Mouse (Mus musculus) MN1 (cell line): ENCODE results near the gene Atp2b1.

Experiments
- DNase-seq: peaks from one replicate; pipeline ENCODE4 v3.0.0-alpha.2; 2016; ENCODE audit warnings: low spot score

The Atp2b1 gene

DNA sequence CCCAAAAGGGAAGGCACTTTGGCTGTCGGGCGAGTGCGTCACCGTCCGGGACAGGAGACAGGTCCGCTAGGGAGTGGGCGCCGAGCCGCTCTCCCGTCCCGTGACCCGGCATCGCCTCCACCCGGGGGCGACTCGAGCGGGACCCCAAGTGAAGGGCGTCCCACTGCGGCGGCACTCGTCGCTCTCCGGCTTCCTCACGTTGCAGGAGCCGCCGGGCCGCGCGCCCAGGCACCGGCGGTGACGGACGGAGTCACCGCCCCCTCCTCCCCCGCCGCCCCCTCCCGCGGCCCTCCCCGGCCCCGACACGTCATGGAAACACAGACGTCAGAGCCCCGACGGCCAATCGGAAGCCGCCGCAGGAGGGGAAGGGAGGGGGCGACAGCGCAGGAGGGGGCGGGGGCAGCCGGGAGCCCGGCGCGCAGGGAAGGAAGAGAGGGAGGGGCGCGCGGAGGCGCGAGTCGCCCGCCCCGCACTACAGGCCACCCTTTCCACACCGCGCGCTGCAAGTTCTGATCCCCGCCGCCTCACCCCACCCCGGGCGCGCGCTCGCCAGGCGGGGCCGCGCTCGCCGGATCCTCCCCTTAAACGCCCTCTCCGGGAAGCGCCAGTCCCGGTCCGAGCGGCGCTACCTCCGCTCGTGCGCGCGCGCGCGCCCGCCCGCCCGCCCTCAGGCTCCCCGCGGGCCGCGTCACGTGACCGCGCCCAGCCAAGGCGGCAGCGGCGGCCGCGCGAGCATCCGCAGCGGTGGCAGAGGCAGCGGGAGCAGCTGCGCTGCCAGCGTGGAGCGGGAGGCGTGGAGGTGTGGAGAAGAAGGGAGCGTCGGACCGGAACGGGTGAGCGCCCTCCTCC is at the start of gene Atp2b1:
TSS of gene Atp2b1 (plus strand) at position 446 of the 849 bp plus-strand sequence.
- DNase-seq = peak; percentile 96

DNA sequence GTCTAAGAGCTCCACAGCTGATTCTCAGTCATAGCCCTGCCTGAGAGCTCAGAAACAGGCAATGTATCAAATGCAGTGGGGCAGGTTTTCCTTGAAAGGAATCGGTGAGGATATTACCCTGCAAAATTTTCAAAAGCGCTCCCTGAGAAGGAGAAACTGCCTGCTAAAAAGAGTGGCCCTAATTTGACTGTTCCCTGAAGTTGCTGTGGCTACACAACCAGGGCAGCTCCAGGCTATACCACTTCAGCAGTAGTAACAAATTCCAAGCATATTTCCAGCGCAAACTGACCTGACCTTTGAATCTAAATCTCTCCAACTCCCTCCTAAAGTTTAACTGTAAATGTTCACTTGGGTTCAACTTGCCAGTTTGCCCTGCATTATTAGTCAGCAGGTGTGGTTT is 49.4 kb upstream of the Atp2b1 start:
- DNase-seq = no peak

DNA sequence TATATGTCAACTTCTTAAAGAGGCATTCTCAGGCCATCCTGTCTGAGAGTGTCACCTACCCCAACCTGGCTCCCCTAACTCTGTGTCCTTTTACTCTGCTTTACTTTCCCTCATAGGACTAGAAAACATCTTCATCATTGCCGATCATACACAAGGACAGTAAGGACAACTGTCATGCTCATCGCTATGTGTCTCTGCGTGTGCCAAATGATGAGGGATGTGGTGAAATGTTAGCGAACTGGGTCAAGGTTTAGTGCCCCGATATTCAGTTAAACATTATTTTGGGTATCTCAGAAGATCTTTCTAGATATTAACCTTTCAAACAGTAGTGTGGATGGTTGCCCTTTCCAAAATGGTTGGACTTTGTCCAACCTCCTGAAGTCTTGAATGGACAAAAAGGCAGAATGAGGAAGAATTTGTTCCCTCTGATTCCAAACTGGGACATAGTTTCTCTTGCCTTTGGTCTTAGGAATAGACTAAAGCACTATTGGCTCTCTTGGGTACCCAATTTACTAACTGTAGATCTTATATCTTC is 47.3 kb upstream of the Atp2b1 start:
- DNase-seq = no peak

DNA sequence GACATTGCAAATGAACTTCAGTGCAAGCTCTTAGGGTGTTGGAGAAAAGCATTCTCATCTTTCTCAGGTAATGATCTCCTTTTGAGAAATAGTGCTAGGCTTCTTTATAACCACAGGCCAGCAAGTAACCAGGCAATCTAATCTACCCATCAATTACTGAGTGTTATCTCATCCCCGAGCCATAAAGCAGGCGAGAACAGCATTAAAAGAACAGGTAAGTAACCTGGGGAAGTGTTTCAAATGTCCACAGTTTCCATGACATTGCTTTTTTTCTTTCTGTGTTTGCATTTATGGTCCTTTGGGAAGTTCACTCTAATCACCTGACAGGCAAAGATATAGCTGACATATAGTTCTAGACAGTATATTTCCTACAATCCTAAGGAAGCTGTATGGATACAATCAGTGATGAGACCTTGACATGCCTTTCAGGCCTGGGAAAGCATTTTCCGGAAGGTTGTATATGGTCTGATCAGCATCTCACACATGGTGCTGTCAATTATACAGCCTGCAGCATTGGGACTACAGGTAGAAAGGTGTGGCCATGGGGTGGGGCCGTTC is 45.8 kb upstream of the Atp2b1 start:
- DNase-seq = no peak

DNA sequence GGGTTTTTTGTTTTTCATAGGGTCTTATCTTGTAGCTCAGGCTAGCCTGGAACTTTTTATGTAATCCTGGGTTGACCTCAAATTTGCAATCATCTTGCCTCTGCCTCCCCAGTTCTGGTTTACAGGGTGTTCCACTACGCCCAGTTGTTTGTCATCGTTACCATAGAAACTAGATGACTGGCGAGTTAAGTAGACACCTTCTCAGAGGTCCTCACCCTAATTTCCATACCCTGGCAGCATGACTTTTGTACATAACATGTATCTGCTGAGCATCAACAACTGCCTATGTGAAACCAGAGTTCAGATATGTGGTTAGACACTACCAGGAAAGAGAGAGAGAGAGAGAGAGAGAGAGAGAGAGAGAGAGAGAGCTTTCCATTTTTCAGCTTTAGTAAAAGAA is 36.4 kb upstream of the Atp2b1 start:
- no peak for DNase-seq

DNA sequence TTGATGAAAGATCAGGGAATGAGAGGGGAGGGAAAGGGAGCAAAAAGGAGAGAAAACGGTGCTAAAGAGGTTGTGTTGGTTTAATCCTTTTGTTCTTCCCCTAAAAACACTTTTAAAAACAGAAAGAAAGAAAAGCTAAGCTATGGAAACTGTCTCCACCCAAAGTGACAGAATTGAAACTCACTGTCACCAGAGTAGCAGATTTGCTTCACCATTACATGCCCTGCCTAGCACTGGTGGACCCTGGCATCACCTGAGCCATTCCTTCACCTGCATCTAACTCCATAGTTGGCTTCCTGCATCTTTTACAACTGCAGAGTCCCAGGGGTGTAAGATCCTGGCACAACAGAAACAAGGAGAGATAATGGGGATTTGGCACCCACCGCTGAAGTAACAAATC is 35.6 kb upstream of the Atp2b1 start:
- DNase-seq = no peak

DNA sequence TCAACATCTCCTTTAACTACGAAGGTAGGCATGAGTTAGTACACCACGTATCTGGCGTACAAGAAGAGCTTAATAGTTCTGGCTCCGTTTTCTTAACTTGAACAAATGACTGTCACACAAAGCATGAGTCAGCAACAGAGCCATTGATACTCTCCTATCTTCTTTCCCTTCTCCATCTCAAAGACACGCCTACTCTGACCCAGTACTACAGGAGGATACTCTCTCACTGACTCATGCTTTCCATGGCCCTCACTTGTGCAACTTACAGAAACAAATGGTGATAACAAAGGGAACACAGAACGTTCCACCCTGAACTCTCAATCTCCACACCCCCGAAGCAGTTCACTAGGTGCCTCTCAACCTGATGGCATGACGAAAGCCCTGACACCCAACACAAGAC is 34.1 kb upstream of the Atp2b1 start:
- no peak for DNase-seq

DNA sequence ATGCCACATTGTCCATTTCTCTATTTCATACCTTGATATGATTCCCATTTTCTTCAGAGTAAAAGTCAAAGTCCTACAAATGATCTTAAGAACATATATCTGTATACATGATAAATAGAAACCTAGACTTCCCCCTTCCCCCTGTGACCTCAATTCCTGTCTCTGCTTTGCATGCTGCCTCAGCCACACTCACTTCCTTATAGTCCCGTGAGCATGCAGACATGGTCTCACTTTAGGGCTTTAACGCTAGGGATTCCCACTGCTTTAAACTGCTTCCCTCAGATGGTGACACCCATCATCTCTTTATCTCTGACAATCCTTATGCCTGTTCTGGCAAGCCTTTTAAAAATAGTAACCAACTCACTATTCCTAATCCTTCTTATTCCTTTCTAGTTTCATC is 33.5 kb upstream of the Atp2b1 start:
- no peak for DNase-seq

DNA sequence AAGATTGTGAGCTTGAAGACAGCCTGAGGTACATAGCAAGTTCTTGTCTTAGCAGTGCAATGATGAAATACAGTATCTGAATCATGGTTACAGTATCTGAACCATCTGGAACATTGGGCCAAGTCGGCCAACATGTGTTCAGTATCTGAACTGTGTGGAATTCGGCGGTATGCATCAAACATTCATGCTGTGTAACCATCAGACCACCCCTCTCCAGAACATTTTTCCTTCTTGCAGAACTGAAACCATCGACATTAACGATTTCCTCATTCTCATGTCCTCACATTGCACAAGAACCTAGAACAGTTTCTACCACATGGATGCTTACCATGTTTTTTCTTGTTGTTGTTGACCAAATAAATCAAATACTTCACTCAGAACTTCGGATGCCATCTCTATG is 32.7 kb upstream of the Atp2b1 start:
- DNase-seq = no peak

DNA sequence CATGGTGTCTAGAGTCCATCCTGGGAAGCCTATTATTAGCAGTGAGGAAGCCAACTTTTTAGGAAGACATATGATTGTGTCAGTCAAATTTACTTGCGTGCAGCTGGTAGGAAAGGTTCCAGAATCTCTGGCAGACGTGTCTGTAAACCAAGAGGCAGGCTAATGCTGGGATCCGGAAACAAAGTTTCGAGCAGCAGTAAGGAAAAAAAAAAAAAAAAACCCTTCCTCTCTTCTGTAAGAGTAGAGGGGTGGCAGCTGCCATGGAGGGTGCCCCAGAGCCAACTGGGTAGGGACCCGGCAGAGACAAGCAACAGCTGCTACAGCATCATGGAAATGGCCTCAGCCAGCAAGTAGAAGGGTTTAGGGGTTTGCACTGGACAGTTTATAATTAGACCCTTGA is 31.6 kb upstream of the Atp2b1 start:
- DNase-seq = no peak

DNA sequence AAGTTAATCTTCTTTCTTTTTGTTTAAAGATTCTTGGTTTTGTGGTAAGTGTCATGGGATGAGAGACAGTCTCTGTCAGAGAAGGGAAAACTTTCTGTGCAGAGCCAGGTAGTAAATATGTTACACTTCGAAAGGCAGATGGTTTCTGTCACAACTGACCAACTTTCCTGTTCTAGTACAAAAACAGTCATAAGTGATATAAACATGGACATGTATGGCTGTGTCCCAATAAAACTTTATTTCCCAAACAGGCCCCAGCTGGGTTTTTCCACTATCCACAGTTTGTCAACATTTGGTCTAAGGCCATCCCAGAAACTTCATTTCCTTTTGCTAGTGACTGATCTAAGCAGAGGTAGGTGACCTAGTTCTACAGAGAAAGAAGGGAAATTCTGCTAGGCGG is 29.8 kb upstream of the Atp2b1 start:
- no peak for DNase-seq

DNA sequence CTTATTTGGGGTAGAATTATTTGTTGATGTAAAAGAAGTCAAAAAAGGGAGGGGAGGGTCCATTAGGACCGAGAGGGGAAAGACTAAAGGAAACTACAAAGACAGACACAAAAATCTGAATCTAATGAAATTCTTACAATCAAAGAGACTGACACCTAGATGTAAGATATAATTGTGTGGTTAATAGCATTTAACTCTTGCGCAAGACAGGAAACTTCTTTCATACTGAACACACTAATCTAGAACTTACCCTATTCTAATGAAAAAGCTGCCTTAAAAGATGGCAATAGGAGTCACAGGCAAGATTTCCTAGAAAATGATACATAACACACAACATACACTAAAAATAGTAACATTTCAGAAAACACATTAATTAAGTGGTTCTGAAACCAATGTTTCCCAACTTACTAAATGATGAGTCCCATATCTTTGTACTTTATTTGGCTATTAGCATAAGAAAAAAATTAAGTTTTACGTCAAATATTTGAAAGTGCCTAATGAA is 27.4 kb upstream of the Atp2b1 start:
- no peak for DNase-seq

DNA sequence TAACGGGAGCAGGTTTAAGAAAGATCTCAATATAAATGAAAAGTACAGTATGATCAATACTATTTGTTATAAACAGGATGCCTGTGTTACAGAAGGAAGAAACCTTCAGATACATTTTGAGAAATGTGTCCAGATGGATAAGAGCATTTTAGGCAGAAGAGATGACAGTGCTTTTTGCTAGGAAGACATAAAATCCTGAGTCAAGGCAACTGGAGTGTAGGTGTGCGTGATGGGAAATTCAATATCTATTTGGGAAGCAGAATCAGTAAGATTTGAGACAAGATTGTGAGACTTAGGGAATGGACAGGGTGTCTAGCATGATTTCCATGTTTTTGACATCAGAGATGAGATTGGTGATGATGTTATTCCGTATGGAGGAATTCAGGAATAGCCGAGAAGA is 22.8 kb upstream of the Atp2b1 start:
- DNase-seq = no peak

DNA sequence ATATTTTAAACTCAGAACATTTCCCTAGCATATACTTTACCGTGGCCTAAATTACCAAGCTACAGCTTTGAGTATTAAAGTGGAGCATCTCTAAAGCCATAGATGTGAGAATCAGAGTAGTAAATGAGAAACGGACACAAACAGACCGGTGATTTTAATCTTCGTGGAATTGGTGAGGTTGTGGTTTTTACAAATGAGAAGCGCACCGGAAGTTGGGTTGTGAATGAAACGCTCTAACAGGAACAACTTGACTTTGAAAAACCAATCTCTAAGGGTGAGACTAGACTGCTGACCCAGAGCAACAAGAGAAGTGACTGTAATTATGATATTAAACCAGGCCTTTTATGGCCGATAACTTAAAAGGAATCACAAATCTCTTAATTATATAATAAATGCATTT is 16.7 kb upstream of the Atp2b1 start:
- no peak for DNase-seq

DNA sequence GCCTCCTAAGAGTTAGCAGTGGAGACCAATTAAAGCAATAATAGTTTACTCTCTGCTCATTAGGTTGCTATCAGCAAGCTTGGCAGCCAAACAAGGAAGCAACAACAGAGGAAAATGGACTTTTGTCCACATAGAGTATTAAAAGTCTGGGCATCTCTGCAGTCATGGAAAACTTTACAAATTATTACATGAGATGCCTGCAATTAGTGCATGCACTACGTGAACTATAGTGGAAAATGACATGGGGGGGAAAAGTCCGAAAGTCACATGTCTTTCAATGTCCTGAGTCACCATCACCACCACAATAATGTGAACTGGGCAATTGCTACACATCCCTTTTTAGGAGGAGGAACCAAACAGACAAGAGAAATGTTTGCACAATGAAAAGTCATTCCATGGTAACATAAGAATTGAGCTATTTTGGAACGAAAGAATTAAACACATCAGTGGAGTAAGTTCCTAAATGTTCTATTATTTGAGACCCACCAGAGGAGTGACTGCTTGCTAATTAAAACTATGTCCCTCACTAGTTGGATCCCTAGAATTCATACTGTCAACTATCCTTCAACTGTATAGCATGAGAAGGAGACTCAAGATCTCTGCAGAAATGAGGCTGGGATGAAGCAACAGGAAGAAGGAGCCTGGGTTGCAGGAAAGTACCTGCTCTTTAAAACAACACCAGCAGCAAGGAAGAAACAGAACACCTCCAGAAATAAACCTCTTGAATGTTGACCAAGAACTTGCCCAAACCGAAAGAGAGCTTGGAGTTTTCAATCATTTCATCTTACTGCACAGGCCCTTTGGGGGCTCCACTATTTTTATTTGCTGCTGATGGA is 16.1 kb upstream of the Atp2b1 start:
- DNase-seq = no peak

DNA sequence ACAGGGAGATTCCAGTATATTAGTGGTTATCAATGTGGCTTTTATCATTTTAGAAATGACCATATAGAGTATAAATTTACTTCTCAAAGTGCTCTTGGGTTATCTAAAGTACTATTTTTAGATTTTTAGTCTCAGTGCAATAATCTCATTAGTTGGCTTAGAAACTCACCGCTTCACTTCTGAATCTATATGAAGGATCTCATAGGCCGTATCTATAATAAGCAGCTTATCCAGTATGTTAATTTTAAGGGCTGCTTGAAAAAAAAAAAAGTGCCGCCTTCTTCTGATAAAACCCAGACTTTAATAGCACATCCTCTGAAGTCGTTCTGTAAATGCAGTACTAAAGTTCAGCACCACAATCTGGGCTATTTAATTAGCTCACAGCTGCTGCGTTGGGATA is 12.7 kb upstream of the Atp2b1 start:
- DNase-seq = no peak

DNA sequence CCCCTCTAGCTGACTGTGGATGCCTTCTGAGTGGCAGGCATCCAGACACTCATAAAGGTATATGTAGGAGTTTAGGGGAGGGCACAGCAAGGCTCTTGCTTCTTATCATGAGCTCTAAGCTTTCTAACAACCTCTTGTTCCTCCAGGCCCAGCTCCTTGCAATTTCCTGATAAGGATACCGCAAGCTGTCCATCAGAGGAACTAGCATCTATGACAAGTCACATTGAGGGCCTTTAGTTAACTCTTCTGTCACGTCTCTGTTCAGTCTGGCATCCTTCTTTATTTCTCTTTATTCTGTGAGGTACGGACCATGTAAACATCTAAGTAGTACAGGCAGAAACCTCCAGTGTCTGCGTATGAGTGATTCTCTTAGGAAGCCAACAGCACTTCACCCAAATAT is 8.2 kb upstream of the Atp2b1 start:
- DNase-seq = no peak

DNA sequence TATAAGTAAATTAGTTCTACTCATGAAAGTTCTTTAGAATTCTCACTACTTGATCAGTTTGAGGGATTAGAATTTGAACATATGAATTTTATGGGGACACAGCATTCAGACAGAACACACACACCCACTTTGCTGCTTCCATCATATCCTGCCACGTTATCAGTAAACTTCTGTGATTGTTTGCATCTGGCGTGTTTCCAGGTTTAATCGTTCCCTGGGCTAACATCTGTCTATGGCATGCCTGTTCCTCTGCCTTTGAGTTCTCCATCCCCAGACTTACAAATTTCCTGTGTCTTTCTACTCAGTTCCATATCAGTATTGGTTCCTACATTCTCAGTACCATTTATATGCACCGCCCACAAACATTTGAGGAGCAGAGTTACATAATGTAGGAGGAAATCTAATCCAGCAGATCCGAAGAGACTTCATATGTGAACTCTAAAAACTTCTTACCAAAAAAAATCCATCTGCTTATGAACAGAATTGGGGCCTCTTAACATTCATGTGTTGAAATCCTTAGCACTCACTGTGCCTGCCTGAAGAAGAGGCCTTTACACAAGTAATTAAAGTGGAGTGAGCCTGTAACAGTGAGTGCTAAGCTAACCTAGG is 7.2 kb upstream of the Atp2b1 start:
- DNase-seq = no peak

DNA sequence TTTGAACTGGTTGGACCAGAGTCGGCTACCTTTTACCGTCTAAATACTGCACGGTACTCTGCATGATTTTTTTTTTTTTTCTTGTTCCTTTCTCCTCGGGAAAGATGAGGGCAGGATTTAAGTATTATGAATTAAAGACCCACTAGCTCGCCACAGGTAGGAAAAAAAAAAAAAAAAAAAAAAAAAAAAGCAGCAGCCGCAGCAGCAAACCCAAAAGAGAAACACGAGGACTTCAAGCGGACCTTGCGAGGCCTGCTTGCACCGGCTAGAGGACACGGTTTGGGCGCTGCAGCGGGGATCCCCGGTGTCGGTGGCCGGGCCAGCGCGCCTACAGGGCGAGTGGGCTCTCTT is 621 bp upstream of the Atp2b1 start:
- no peak for DNase-seq

DNA sequence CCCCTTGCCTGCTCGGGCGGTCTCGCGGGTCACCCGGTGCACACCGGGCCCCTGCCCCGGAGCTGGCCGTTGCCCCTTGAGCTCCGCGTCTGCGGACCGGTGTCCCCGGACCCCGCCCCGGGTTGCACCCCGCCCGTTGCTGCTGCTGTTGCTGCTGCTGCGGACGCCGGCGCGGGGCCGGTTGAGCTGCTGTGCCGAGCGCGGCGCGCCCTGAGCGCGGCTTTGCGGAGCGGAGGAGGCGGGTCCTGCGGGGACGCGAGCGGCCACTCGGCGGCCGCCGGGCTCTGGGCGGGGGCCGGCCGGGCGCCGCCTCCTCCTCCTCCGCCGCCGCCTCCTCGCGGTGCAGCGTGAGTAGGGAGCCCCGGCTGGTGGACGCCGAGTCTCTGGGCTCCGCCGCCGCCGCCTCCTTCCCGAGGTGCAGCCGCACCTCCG is 620 bp downstream of the Atp2b1 start:
- DNase-seq = peak; percentile 89

DNA sequence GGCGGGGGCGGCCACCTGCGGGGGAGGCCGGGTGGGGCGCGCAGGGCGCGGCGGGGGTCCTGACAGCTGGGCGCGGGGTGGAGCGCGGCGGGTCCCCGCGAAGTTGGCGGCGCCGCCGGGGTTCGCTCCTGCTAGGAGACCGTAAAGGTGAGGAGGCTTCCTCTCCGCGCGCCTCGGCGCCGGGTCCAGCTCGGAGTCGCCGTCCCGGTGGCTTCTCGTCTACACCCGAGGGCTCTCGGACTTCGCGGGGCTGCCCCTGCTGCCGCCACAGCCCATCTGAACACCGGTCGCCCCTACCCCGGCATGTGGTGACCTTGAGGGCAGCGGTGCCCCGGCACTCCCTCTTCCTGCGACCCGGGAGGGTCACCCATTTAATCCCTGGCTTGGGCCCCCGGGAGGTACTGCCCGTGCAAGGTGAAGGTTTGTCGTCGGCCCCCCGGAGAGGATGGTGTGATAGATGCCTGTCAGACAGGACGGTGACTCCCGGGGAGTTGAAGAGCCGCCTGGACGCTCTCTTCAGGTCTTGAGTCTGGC is 1.3 kb downstream of the Atp2b1 start:
- DNase-seq = peak; percentile 46
